Mouse (Mus musculus) heart, embryonic 14.5 days (tissue): ENCODE results near the gene Mug2. TPM values are rescaled to one million over a fixed set of nuclear protein-coding genes. Genes with fewer than 3 reads are reported as not detected.
"Not testable (repeated sequence)": the region's sequence is repeated elsewhere in the genome, so short reads cannot be mapped to it uniquely, and the experiment has no call there.

Experiments
- ATAC-seq: fragments of 200-750 bp; cut with Nextera tagmentation; 2 replicates; pipeline ENCODE4 v1.8.0; 2017; ENCODE audit warnings: low read depth, moderate TSS enrichment; ENCODE audit not compliant: insufficient number of reproducible peaks, insufficient read depth, low FRiP score
- H3K27ac ChIP-seq, 2 experiments: fragments of 200-500 bp in 1 of 2; fragments of 300-500 bp in 1 of 2; sonication (generic) in 1 of 2; replicated peaks in 1 of 2; 2 replicates each; pipeline ENCODE4 v1.5.1; 2012 to 2014; ENCODE audit warnings: low read depth in 2 of 2, low read length in 2 of 2, control low read depth in 1 of 2, mild to moderate bottlenecking in 1 of 2, mixed read lengths in 1 of 2; ENCODE audit not compliant: control insufficient read depth in 1 of 2, insufficient read depth in 1 of 2
- H3K27me3 ChIP-seq: fragments of 300-500 bp; sonication (generic); 2 replicates; pipeline ENCODE4 v1.6.1; 2014; ENCODE audit warnings: mild to moderate bottlenecking, low read length, control low read depth; ENCODE audit not compliant: control insufficient read depth, insufficient read depth
- H3K36me3 ChIP-seq: fragments of 300-500 bp; sonication (generic); 2 replicates; pipeline ENCODE4 v1.6.1; 2014; ENCODE audit warnings: mild to moderate bottlenecking, control low read depth, low read length, mixed read lengths; ENCODE audit not compliant: control insufficient read depth, insufficient read depth
- H3K4me1 ChIP-seq, 2 experiments: fragments of 200-500 bp in 1 of 2; fragments of 300-500 bp in 1 of 2; sonication (generic) in 1 of 2; 2 replicates each; pipeline ENCODE4 v1.6.1; 2012 to 2014; ENCODE audit warnings: low read length in 2 of 2, control low read depth in 1 of 2, mixed read lengths in 1 of 2; ENCODE audit not compliant: control insufficient read depth in 2 of 2, insufficient read depth in 2 of 2
- H3K4me2 ChIP-seq: fragments of 300-500 bp; sonication (generic); 2 replicates; pipeline ENCODE4 v1.6.1; 2014; ENCODE audit warnings: mild to moderate bottlenecking, low read length
- H3K4me3 ChIP-seq, 2 experiments: fragments of 200-500 bp in 1 of 2; fragments of 300-500 bp in 1 of 2; sonication (generic) in 1 of 2; 2 replicates each; pipeline ENCODE4 v1.5.1; 2012 to 2014; ENCODE audit warnings: low read length in 2 of 2, mild to moderate bottlenecking in 2 of 2, control low read depth in 1 of 2, low read depth in 1 of 2, moderate library complexity in 1 of 2; ENCODE audit not compliant: control insufficient read depth in 1 of 2, insufficient read depth in 1 of 2
- H3K9ac ChIP-seq: fragments of 300-500 bp; sonication (generic); 2 replicates; pipeline ENCODE4 v1.6.1; 2014; ENCODE audit warnings: mild to moderate bottlenecking, low read length
- H3K9me3 ChIP-seq: fragments of 300-500 bp; sonication (generic); 2 replicates; pipeline ENCODE4 v1.6.1; 2016; ENCODE audit warnings: low read length, control low read depth; ENCODE audit not compliant: control insufficient read depth
- WGBS: fragments of 180-500 bp; shearing (Covaris S2); extraction: QIAGEN DNeasy Blood & Tissue Kit; methylation state at CpG from one replicate; pipeline ENCODE4 v1.1.7; 2014; 5-methylcytosine and 5-hydroxymethylcytosine counted together
- polyA plus RNA-seq: library from polyadenylated mRNA; unstranded; fragments of >200 nt; fragmentation: Nextera tagmentation; extraction: Ambion mirVana; gene quantifications from 2 replicates; pipeline ENCODE4 v1.2.1, GENCODE M21; 2014

The Mug2 gene
- not detected in 2 replicates for polyA plus RNA-seq

- not testable (repeated sequence) for H3K27me3 ChIP-seq, H3K4me2 ChIP-seq, H3K4me3 ChIP-seq, ATAC-seq, H3K36me3 ChIP-seq, H3K9ac ChIP-seq, H3K4me1 ChIP-seq, H3K9me3 ChIP-seq, H3K27ac ChIP-seq
- WGBS, result no CpG with 5 or more reads among the region's 3 CpGs
Observed at GRCm38 (mm10) chr6:122006461-122006860, at the start of gene Mug2. TSS of gene Mug2 (plus strand) at chr6:122006761.

- H3K27ac ChIP-seq, H3K36me3 ChIP-seq, H3K4me1 ChIP-seq, H3K27me3 ChIP-seq, H3K4me2 ChIP-seq, H3K4me3 ChIP-seq, H3K9ac ChIP-seq, H3K9me3 ChIP-seq, ATAC-seq: not testable (repeated sequence)
- 89% methylated on average over 16 of the region's 16 CpGs for WGBS
Observed at GRCm38 (mm10) chr6:121957803-121958349, 48.7 kb upstream of the Mug2 start.

- Histone ChIP-seq H3K36me3 (no peaks in the 10 kb centered on the region), H3K9me3 (no peaks in the 10 kb centered on the region), H3K4me1 (no peaks in the 10 kb centered on the region), H3K4me2 (no peak overlapping the region), H3K9ac (no peak overlapping the region), H3K4me3 (no peak overlapping the region), H3K27ac (no peak overlapping the region), H3K27me3 (no peaks in the 10 kb centered on the region)
- 64% methylated on average over 7 of the region's 7 CpGs for WGBS
- no peak for ATAC-seq
Observed at GRCm38 (mm10) chr6:121975701-121976100, 30.9 kb upstream of the Mug2 start.

GRCm38 (mm10) chr6:122100904-122101303, 94.3 kb downstream of the Mug2 start:
- 68% methylated on average over 4 of the region's 4 CpGs for WGBS
- Histone ChIP-seq H3K36me3 (no peaks in the 10 kb centered on the region), H3K9ac (no peak overlapping the region), H3K9me3 (peaks cover 6% of the 10 kb centered on the region; the same call in 1 of the 2 replicates), H3K27ac (no peak overlapping the region), H3K4me2 (no peak overlapping the region), H3K27me3 (no peaks in the 10 kb centered on the region), H3K4me3 (no peak overlapping the region), H3K4me1 (no peaks in the 10 kb centered on the region)
- no peak for ATAC-seq

GRCm38 (mm10) chr6:122101671-122102070, 95.1 kb downstream of the Mug2 start:
- H3K4me3 ChIP-seq, result no peak overlapping the region
- no peak overlapping the region for H3K9ac ChIP-seq
- H3K9me3 ChIP-seq, result peaks cover 6% of the 10 kb centered on the region; the same call in 1 of the 2 replicates
- no peak overlapping the region for H3K4me2 ChIP-seq
- H3K4me1 ChIP-seq, result no peaks in the 10 kb centered on the region
- H3K27ac ChIP-seq, result no peak overlapping the region
- no peaks in the 10 kb centered on the region for H3K36me3 ChIP-seq
- H3K27me3 ChIP-seq, result no peaks in the 10 kb centered on the region
- WGBS, result 64% methylated on average over 1 of the region's 1 CpGs
- no peak for ATAC-seq

GRCm38 (mm10) chr6:122116963-122117362, 110.4 kb downstream of the Mug2 start:
- no peak overlapping the region for H3K9ac ChIP-seq
- peaks cover 4% of the 10 kb centered on the region; the same call in 1 of the 2 replicates for H3K9me3 ChIP-seq
- 81% methylated on average over 23 of the region's 24 CpGs for WGBS
- no peaks in the 10 kb centered on the region for H3K4me1 ChIP-seq
- H3K4me2 ChIP-seq, result no peak overlapping the region
- H3K27me3 ChIP-seq, result no peaks in the 10 kb centered on the region
- ATAC-seq, result no peak
- no peaks in the 10 kb centered on the region for H3K36me3 ChIP-seq
- no peak overlapping the region for H3K27ac ChIP-seq
- H3K4me3 ChIP-seq, result no peak overlapping the region

- no peaks in the 10 kb centered on the region for H3K27me3 ChIP-seq
- no peak overlapping the region for H3K9ac ChIP-seq
- H3K27ac ChIP-seq, result no peak overlapping the region
- no peaks in the 10 kb centered on the region for H3K9me3 ChIP-seq
- H3K4me1 ChIP-seq, result no peaks in the 10 kb centered on the region
- no peak overlapping the region for H3K4me2 ChIP-seq
- no peaks in the 10 kb centered on the region for H3K36me3 ChIP-seq
- no peak overlapping the region for H3K4me3 ChIP-seq
- no peak for ATAC-seq
- 54% methylated on average over 2 of the region's 2 CpGs for WGBS
Observed at GRCm38 (mm10) chr6:122129521-122129920, 123.0 kb downstream of the Mug2 start.
